Mouse (Mus musculus) E14TG2a.4 (cell line): ENCODE data around the gene Shtn1.

ENCODE experiments used
- CTCF ChIP-seq: conservative IDR thresholded peaks from 2 replicates; pipeline ENCODE4 v1.5.1; 2014; ENCODE audit warnings: low read length
- NANOG ChIP-seq: IDR thresholded peaks from 2 replicates; pipeline ENCODE4 v1.6.1; 2014; ENCODE audit warnings: borderline replicate concordance, low read length, mixed read lengths
- POU5F1 ChIP-seq: IDR thresholded peaks from 2 replicates; pipeline ENCODE4 v1.6.1; 2014; ENCODE audit warnings: low read length, borderline replicate concordance

DNA sequence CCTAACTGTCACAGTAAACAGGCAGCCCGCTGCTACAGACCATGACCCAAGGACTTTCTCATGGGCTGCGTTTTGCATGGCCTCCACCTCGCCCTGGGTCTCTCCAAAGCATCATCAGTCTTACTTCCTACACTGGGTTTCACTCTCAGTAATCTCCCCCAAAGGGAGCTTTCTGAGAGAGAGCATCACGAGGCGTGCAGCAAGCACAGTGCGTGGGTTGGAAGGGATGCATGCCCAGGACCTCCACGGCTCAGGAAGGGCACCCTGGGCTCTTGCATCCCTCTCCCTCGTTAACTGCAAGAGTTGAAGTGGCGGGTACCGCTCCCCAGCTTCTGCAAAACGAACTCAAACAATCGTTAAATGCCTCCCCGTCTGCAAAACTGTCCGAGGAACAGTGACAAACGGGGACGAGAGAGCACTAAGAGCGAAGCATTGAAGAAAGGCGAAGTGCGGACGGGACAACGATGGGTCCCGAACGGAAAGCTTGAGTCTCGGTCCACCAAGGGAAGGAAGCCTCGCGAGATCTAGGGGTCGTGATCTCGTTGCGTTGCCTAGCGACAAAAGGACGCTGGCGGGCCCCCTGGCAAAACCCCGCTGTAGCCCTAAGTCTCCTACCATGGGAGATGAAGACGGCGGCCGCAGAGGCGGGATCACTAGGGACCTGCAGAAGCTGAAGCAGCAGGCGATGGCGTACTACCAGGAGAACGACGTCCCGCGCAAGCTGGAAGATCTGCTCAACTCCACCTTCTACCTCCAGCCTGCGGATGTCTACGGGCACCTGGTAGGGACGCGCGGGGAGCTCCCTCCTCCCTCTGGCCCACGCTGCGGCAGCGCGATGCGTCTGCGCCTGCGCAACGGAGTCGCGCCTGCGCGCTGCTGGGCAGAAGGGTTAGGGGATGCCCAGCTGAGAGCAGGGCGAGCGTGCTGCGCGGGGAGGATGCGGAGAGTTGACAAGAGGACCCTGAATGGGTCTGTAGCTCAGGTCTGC lies 132.8 kb downstream of the Shtn1 start, which contains the start of the genes Eno4 and Hspa12a:
- TF ChIP-seq CTCF: no peak
- TF ChIP-seq POU5F1: no peak
- TF ChIP-seq NANOG: no peak
